Mouse (Mus musculus) heart, adult 2 months (tissue): Measurements from ENCODE around the gene Gfpt2. TPM values are rescaled to one million over a fixed set of nuclear protein-coding genes. Genes with fewer than 3 reads are reported as not detected.
A peak's percentile ranks its signal among the peaks of the same experiment; 100 is the strongest.

Experiments
- DNase-seq, 2 experiments: peaks; one replicate each; pipeline ENCODE4 v3.0.0; 2021
- H3K27ac ChIP-seq: fragments of 200-600 bp; 2 replicates; pipeline ENCODE4 v1.8.1; 2022
- H3K27me3 ChIP-seq: fragments of 200-500 bp; 2 replicates; pipeline ENCODE4 v1.6.1; 2012; ENCODE audit warnings: mild to moderate bottlenecking, low read length, inconsistent platforms, mixed read lengths; ENCODE audit not compliant: control insufficient read depth, insufficient read depth
- H3K36me3 ChIP-seq: fragments of 200-500 bp; 2 replicates; pipeline ENCODE4 v1.6.1; 2012; ENCODE audit warnings: low read length, inconsistent platforms; ENCODE audit not compliant: control insufficient read depth, insufficient read depth
- H3K4me1 ChIP-seq: fragments of 200-500 bp; 2 replicates; pipeline ENCODE4 v1.6.1; 2011; ENCODE audit warnings: low read length; ENCODE audit not compliant: control insufficient read depth, insufficient read depth
- H3K4me3 ChIP-seq: fragments of 200-600 bp; 2 replicates; pipeline ENCODE4 v1.8.1; 2022
- H3K79me2 ChIP-seq: fragments of 200-500 bp; replicated peaks from 2 replicates; pipeline ENCODE4 v1.6.1; 2012; ENCODE audit warnings: mild to moderate bottlenecking, inconsistent platforms, low read length, moderate library complexity, mixed read lengths; ENCODE audit not compliant: control insufficient read depth, insufficient read depth
- H3K9ac ChIP-seq: fragments of 200-500 bp; 2 replicates; pipeline ENCODE4 v1.6.1; 2012; ENCODE audit warnings: low read depth, mild to moderate bottlenecking, control low read depth, inconsistent platforms, low read length, mixed read lengths
- CTCF ChIP-seq: fragments of 200-600 bp; IDR thresholded peaks from 2 replicates; pipeline ENCODE4 v1.8.1; 2022; ENCODE audit warnings: antibody characterized with exemption, mild to moderate bottlenecking, moderate library complexity
- EP300 ChIP-seq: fragments of 200-500 bp; IDR thresholded peaks from 2 replicates; pipeline ENCODE4 v1.6.1; 2011; ENCODE audit warnings: low read depth, low read length, control low read depth; ENCODE audit not compliant: insufficient read depth
- POLR2A ChIP-seq: fragments of 200-500 bp; IDR thresholded peaks from 2 replicates; pipeline ENCODE4 v1.6.1; 2011; ENCODE audit warnings: mild to moderate bottlenecking, low read depth, low read length, control low read depth; ENCODE audit not compliant: insufficient read depth
- WGBS: fragments of 180-500 bp; shearing (Covaris S2); methylation state at CpG from one replicate; pipeline ENCODE4 v1.1.7; 2018; 5-methylcytosine and 5-hydroxymethylcytosine counted together
- intact Hi-C: fragments of 180-260 bp; cut with DNase I; formaldehyde crosslinking; loops from one replicate; pipeline ENCODE4 v1.15.1; 2025
- long read RNA-seq: library from polyadenylated mRNA; stranded (forward); transcript quantifications from one replicate; pipeline ENCODE4 v2.0.0, GENCODE M21; 2021
- polyA plus RNA-seq: library from polyadenylated mRNA; depleted of rRNA; stranded (reverse); fragments of >200 nt; gene quantifications from 2 replicates; pipeline ENCODE4 v1.2.3, GENCODE M21; 2012; rRNA removed
- total RNA-seq, 2 experiments: library from RNA; stranded (reverse); gene quantifications; 2 replicates each; pipeline ENCODE4 v1.2.3; 2021

The Gfpt2 gene
- total RNA-seq (10 to 100 TPM; 11.8 to 13.8 TPM), polyA plus RNA-seq (14.0 and 26.9 TPM in 2 replicates)
- long read RNA-seq, transcript Gfpt2-201 (19 exons, 2,947 nt): major isoform, 27 of 29 reads
- long read RNA-seq, partial matches to known transcripts: 1 of 29 reads
- long read RNA-seq, other reads (novel, unspliced or antisense): 1 of 29 reads

DNA sequence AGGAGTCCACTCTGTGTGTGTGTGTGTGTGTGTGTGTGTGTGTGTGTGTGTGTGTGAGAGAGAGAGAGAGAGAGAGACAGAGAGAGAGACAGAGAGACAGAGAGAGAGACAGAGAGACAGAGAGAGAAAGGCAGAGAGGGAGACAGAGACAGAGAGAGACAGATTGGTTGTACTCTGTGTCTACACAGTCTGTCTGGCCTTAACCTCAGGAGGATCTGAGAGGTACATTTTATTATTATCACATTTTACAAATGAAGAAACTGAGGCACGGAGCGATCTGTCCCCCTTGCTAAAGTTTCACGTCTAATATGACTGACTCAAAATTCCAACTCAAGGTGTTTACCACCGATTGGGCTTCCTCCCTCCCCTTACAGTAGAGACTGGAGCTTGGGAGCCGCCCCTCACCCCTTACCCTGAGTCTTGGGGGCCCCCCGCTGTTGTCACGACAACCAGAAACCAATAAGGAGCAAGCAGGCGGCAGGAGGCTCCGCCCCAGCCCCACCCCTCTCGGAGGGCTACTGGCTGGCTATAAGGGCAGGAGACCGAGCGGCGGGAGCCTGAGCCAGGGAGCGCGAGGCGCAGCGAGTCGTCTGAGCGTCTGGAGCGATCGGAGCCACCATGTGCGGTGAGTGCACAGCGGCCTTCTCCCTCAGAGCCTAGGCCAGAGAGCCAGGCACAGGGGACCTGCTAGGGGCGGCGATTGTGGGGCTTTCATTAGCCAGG is at the start of gene Gfpt2:
Gfpt2 (plus strand) TSS at position 560 of the 723 bp plus-strand sequence.
- 1% methylated on average over 25 of the region's 25 CpGs for WGBS
- no peaks in the 10 kb centered on the region for H3K79me2 ChIP-seq
- no peaks in the 10 kb centered on the region for H3K4me1 ChIP-seq
- TF ChIP-seq POLR2A (peak; percentile 94), EP300 (no peak)
- H3K4me3 ChIP-seq: peak within 1 kb of the TSS; percentile 63
- intact Hi-C loops: no loop called here
- H3K27ac ChIP-seq: peak within 1 kb of the TSS; percentile 68
- no peaks in the 10 kb centered on the region for H3K36me3 ChIP-seq
- peak; percentile 87 to 88 for DNase-seq
- 0 out of 2 replicates have a peak, but pooled peaks cover 2% of the 10 kb centered on the region for H3K27me3 ChIP-seq
- H3K9ac ChIP-seq: peak within 1 kb of the TSS; percentile 84

GRCm38 (mm10) chr11:49744981-49745380 is 49.0 kb upstream of the Gfpt2 start:
- Histone ChIP-seq H3K9ac (no peak overlapping the region), H3K4me1 (no peaks in the 10 kb centered on the region), H3K36me3 (no peaks in the 10 kb centered on the region), H3K4me3 (no peak overlapping the region), H3K79me2 (no peaks in the 10 kb centered on the region), H3K27ac (no peak overlapping the region), H3K27me3 (no peaks in the 10 kb centered on the region)
- intact Hi-C loops: no loop called here
- no peak for DNase-seq
- no peak for TF ChIP-seq EP300
- no peak for TF ChIP-seq CTCF
- TF ChIP-seq POLR2A: no peak

- TF ChIP-seq POLR2A (no peak), CTCF (no peak), EP300 (no peak)
- 71% methylated on average over 3 of the region's 3 CpGs for WGBS
- Histone ChIP-seq H3K27ac (no peak overlapping the region), H3K27me3 (no peaks in the 10 kb centered on the region), H3K4me1 (no peaks in the 10 kb centered on the region), H3K36me3 (no peaks in the 10 kb centered on the region), H3K79me2 (no peaks in the 10 kb centered on the region), H3K4me3 (no peak overlapping the region), H3K9ac (no peak overlapping the region)
- no peak for DNase-seq
- intact Hi-C loops: no loop called here
Measured at GRCm38 (mm10) chr11:49745839-49746238, 48.1 kb upstream of the Gfpt2 start.

- WGBS: 91% methylated on average over 1 of the region's 1 CpGs
- H3K9ac ChIP-seq: no peak overlapping the region
Measured at GRCm38 (mm10) chr11:49746756-49747155, 47.2 kb upstream of the Gfpt2 start.

GRCm38 (mm10) chr11:49754958-49755665 is 38.9 kb upstream of the Gfpt2 start:
- TF ChIP-seq EP300: peak; percentile 53; the same call in 1 of the 2 replicates
- no peak for TF ChIP-seq CTCF
- TF ChIP-seq POLR2A: no peak
- H3K9ac ChIP-seq: 0 out of 2 replicates have a peak overlapping the region, but pooled peaks have one; percentile 4

More at GRCm38 (mm10) chr11:49746756-49747155, 47.2 kb upstream of the Gfpt2 start:
- Histone ChIP-seq H3K36me3 (no peaks in the 10 kb centered on the region), H3K4me1 (no peaks in the 10 kb centered on the region), H3K27ac (no peak overlapping the region), H3K27me3 (no peaks in the 10 kb centered on the region), H3K4me3 (no peak overlapping the region), H3K79me2 (no peaks in the 10 kb centered on the region)
- DNase-seq: no peak
- intact Hi-C loops: no loop called here
- TF ChIP-seq CTCF (no peak), POLR2A (no peak), EP300 (no peak)

More at GRCm38 (mm10) chr11:49754958-49755665, 38.9 kb upstream of the Gfpt2 start:
- H3K27me3 ChIP-seq: no peaks in the 10 kb centered on the region
- peak; percentile 62 to 73 for DNase-seq
- 24% methylated on average over 12 of the region's 12 CpGs for WGBS
- H3K4me3 ChIP-seq: no peak overlapping the region
- peak overlapping the region; percentile 75 for H3K27ac ChIP-seq
- intact Hi-C loops: loop anchor here (5.0 kb wide), 1 partner anchor 42 kb away; no protein-coding TSS in a partner anchor
- H3K79me2 ChIP-seq: no peaks in the 10 kb centered on the region
- no peaks in the 10 kb centered on the region for H3K36me3 ChIP-seq
- H3K4me1 ChIP-seq: peaks cover 9% of the 10 kb centered on the region
